23 mouse cellular contexts compared by ENCODE assay signal in the genomic region with DNA sequence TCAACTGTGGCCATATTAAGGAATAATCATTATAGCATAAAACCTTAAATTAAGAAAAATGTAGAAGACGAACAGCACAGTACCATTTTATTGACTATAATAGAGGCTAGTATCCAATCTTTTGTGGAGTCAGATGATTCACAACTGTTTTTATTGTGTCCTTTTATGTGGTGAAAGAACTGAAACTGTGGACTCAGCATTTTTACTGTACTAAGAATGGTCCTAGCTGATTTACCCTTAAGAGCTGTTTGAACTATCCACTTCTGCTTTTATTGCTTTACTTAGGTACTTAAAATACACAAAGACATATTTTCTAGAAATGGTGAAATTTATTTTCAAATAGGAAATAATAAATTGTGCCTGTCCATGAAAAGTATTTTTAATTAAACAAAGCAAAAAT.
DNase-seq lines count a peak whose midpoint lies in the region; TF ChIP-seq lines count a peak whose summit lies in the region.
"Had no signal": no experiment of that assay in that cellular context is flagged by ENCODE, and none has a peak within 500 bp of the region (broad histone marks: within the 10 kb centered on the region; RNA-seq: fewer than 3 reads in every experiment).

No protein-coding gene starts in this region.

- H3K27me3 ChIP-seq in CH12.LX (replicated peaks) (no peaks in the 10 kb centered on the region), MEL (ENCODE audit: control insufficient read depth in 1 of 2, insufficient read depth in 2 of 2, low read length in 2 of 2) (no peaks in the 10 kb centered on the region)
- H3K27me3 ChIP-seq: Patski had no signal

- dilution Hi-C loops in CH12.LX (cut with MboI; ENCODE audit: extremely low pct_ligation_motif_present, extremely low pct_unique_long_range_greater_than_20kb, low sequenced_read_pairs): no loop called here

- H3K4me2 ChIP-seq in CH12.LX (ENCODE audit: insufficient read depth, low read depth, poor library complexity, severe bottlenecking): no peak overlapping the region

- TF ChIP-seq RAD21 in CH12.LX (IDR thresholded peaks at IDR 0.05; ENCODE audit: low read depth, low read length) (no peak), MEL (IDR thresholded peaks at IDR 0.05; ENCODE audit: low read depth, low read length) (no peak)

- no peak overlapping the region for H3K27ac ChIP-seq in CH12.LX (ENCODE audit: insufficient read depth, low read depth)
- no peak overlapping the region for H3K27ac ChIP-seq in ES-E14 (ENCODE audit: insufficient read depth, low read depth, low read length, poor library complexity, severe bottlenecking)
- no peak overlapping the region for H3K27ac ChIP-seq in MEL (ENCODE audit: control insufficient read depth, low read depth, low read length)

- H3K4me3 ChIP-seq in CH12.LX (replicated peaks in 1 of 3; ENCODE audit: low read depth in 2 of 3, low read length in 2 of 3, poor library complexity in 1 of 3) (no peak overlapping the region), ES-E14 (ENCODE audit: insufficient read depth in 1 of 2, low read depth in 1 of 2, low read length in 2 of 2, poor library complexity in 1 of 2, severe bottlenecking in 1 of 2) (no peak overlapping the region), MEL (ENCODE audit: control insufficient read depth in 1 of 2, insufficient read depth in 1 of 2, low read depth in 2 of 2, low read length in 2 of 2) (no peak overlapping the region)

- peak; percentile 55 for DNase-seq in A20 (ENCODE audit: low read depth, low spot score)
- DNase-seq in CH12.LX (ENCODE audit: extremely low read depth): no peak
- DNase-seq in ES-E14 (ENCODE audit: low read depth, low spot score): no peak
- DNase-seq in MEL (ENCODE audit: low read depth, low spot score): peak; percentile 20
- no peak for DNase-seq in kidney, postnatal 25 days
- DNase-seq in left cerebral cortex, adult 9 months (ENCODE audit: low spot score in 2 of 2): no peak
- DNase-seq in frontal cortex, postnatal 25 days (ENCODE audit: low spot score in 2 of 2): no peak
- DNase-seq in lung, postnatal 14 days: no peak
- DNase-seq: adrenal gland, adult 2 months; adrenal gland, adult 8-10 months; adrenal gland, postnatal 10 days; adrenal gland, postnatal 14 days; adrenal gland, postnatal 25 days; adrenal gland, postnatal 36 days; B cell, adult 2 months; cerebellum, adult 11 months; cerebellum, adult 11-12 months; cerebellum, adult 18-20 months; cerebellum, adult 2 months; cerebellum, adult 8-10 months; cerebellum, adult 9-10 months had no signal

- H3K79me2 ChIP-seq in CH12.LX (replicated peaks; ENCODE audit: control insufficient read depth, extremely low read depth, insufficient read depth, poor library complexity, severe bottlenecking) (no peaks in the 10 kb centered on the region), MEL (ENCODE audit: control insufficient read depth, insufficient read depth, low read length, poor library complexity) (no peaks in the 10 kb centered on the region)

- TF ChIP-seq EP300 in CH12.LX (IDR thresholded peaks at IDR 0.05; ENCODE audit: low read length) (no peak), MEL (IDR thresholded peaks at IDR 0.05; ENCODE audit: low read depth in 1 of 2, low read length in 2 of 2) (no peak)

- TF ChIP-seq CTCF in CH12.LX (conservative IDR thresholded peaks at IDR 0.05 in 1 of 2, IDR thresholded peaks at IDR 0.05 in 1 of 2; ENCODE audit: low read depth in 2 of 2, low read length in 2 of 2): no peak
- TF ChIP-seq CTCF in MEL (IDR thresholded peaks at IDR 0.05 in 2 of 3, conservative IDR thresholded peaks at IDR 0.05 in 1 of 3; ENCODE audit: control insufficient read depth in 1 of 3, insufficient read depth in 1 of 3, low read depth in 2 of 3, low read length in 3 of 3, poor library complexity in 1 of 3, severe bottlenecking in 1 of 3): no peak

- in situ Hi-C loops in CH12.LX (cut with MboI; ENCODE audit: low pct_ligation_motif_present, low pct_unique_long_range_greater_than_20kb, low sequenced_read_pairs) (no loop called here), ES-E14 (cut with MboI; ENCODE audit: low sequenced_read_pairs in 2 of 2, unreplicated experiment in 2 of 2) (no loop called here)

- TF ChIP-seq POLR2A in CH12.LX (IDR thresholded peaks at IDR 0.05; ENCODE audit: low read depth, low read length) (no peak), MEL (IDR thresholded peaks at IDR 0.05; ENCODE audit: control insufficient read depth in 1 of 2, insufficient read depth in 1 of 2, low read depth in 1 of 2, low read length in 2 of 2, poor library complexity in 1 of 2) (no peak)

- H3K4me1 ChIP-seq in CH12.LX (ENCODE audit: control insufficient read depth in 1 of 2, insufficient read depth in 2 of 2) (no peaks in the 10 kb centered on the region), ES-E14 (ENCODE audit: control insufficient read depth in 2 of 2, insufficient read depth in 2 of 2, low read length in 2 of 2, poor library complexity in 1 of 2) (no peaks in the 10 kb centered on the region), MEL (ENCODE audit: control insufficient read depth in 1 of 2, insufficient read depth in 2 of 2, low read length in 2 of 2) (no peaks in the 10 kb centered on the region)

- H3K9me3 ChIP-seq in CH12.LX (replicated peaks; ENCODE audit: low read length): peaks cover 25% of the 10 kb centered on the region
- no peaks in the 10 kb centered on the region for H3K9me3 ChIP-seq in ES-E14 (ENCODE audit: control insufficient read depth, insufficient read depth, low read depth, low read length)
- no peaks in the 10 kb centered on the region for H3K9me3 ChIP-seq in MEL (replicated peaks; ENCODE audit: insufficient read depth, low read length)
- H3K9me3 ChIP-seq: G1E had no signal

- no peaks in the 10 kb centered on the region for H3K36me3 ChIP-seq in CH12.LX (replicated peaks in 1 of 2; ENCODE audit: control insufficient read depth in 1 of 2, insufficient read depth in 1 of 2, low read length in 1 of 2)
- H3K36me3 ChIP-seq in ES-E14 (ENCODE audit: control insufficient read depth, insufficient read depth, low read length, poor library complexity, severe bottlenecking): no peaks in the 10 kb centered on the region
- no peaks in the 10 kb centered on the region for H3K36me3 ChIP-seq in MEL (ENCODE audit: control insufficient read depth in 1 of 2, insufficient read depth in 2 of 2, low read length in 2 of 2)
- H3K36me3 ChIP-seq: G1E had no signal

- H3K9ac ChIP-seq in CH12.LX (ENCODE audit: insufficient read depth, low read depth) (no peak overlapping the region), ES-E14 (ENCODE audit: insufficient read depth, low read depth, low read length, poor library complexity, severe bottlenecking) (no peak overlapping the region), MEL (ENCODE audit: control insufficient read depth, low read depth, low read length, poor library complexity, severe bottlenecking) (no peak overlapping the region)

TF ChIP-seq in CH12.LX, 34 proteins besides CTCF, POLR2A, EP300 and RAD21:
- TF ChIP-seq MAFK (IDR thresholded peaks at IDR 0.05; ENCODE audit: insufficient replicate concordance, low read length): 0 out of 2 replicates have a peak, but pooled peaks have one; percentile 51
- no peak for TF ChIP-seq NRF1 (IDR thresholded peaks at IDR 0.05; ENCODE audit: low read depth, low read length)

TF ChIP-seq in ES-E14, 5 proteins besides CTCF, POLR2A, EP300 and RAD21:
- no peak for TF ChIP-seq ZNF384 (IDR thresholded peaks at IDR 0.05; ENCODE audit: low read depth, low read length)
- peak; percentile 65; the same call in 1 of the 2 replicates for TF ChIP-seq MAFK (IDR thresholded peaks at IDR 0.05; ENCODE audit: insufficient read depth, low read depth, low read length)

TF ChIP-seq in MEL, 35 proteins besides CTCF, POLR2A, EP300 and RAD21:
- TF ChIP-seq MAFK (IDR thresholded peaks at IDR 0.05; ENCODE audit: borderline replicate concordance, low read depth, low read length): peak; percentile 87
- no peak for TF ChIP-seq POLR2AphosphoS5 (IDR thresholded peaks at IDR 0.05; ENCODE audit: borderline replicate concordance, low read depth, low read length)
- no peak for TF ChIP-seq TCF12 (IDR thresholded peaks at IDR 0.05; ENCODE audit: low read depth, low read length)
- TF ChIP-seq POLR2AphosphoS2 (IDR thresholded peaks at IDR 0.05; ENCODE audit: low read length): no peak

Comparison
In these comparisons a context has a peak if more than half of its experiments do, and no peak if none do; other contexts are left out.
1. DNase-seq: peak in A20 (single experiment) and MEL (single experiment); none in CH12.LX (single experiment), ES-E14 (single experiment), kidney, postnatal 25 days (0 of 2), left cerebral cortex, adult 9 months (0 of 2), frontal cortex, postnatal 25 days (0 of 2) and lung, postnatal 14 days (single experiment).